Mouse (Mus musculus) spleen, adult 2 months (tissue): Measurements from ENCODE around the gene Enox2. TPM values are rescaled to one million over a fixed set of nuclear protein-coding genes. Genes with fewer than 3 reads are reported as not detected.

ENCODE experiments used
- DNase-seq, 2 experiments: peaks; one replicate each; pipeline versions ENCODE4 v3.0.0 to v3.0.0-alpha.2; 2012 to 2021; ENCODE audit warnings: low spot score in 2 of 2, low read depth in 1 of 2
- H3K27ac ChIP-seq: fragments of 200-500 bp; 2 replicates; pipeline ENCODE4 v1.5.1; 2012; ENCODE audit warnings: low read length, inconsistent platforms; ENCODE audit not compliant: insufficient read depth
- H3K27me3 ChIP-seq: fragments of 200-500 bp; 2 replicates; pipeline ENCODE4 v1.6.1; 2012; ENCODE audit warnings: mild to moderate bottlenecking, moderate library complexity, low read length, inconsistent platforms; ENCODE audit not compliant: control insufficient read depth, insufficient read depth
- H3K36me3 ChIP-seq: fragments of 200-500 bp; 2 replicates; pipeline ENCODE4 v1.6.1; 2012; ENCODE audit warnings: mild to moderate bottlenecking, low read length, inconsistent platforms; ENCODE audit not compliant: control insufficient read depth, insufficient read depth
- H3K4me1 ChIP-seq: fragments of 200-500 bp; 2 replicates; pipeline ENCODE4 v1.6.1; 2011; ENCODE audit warnings: inconsistent platforms; ENCODE audit not compliant: control insufficient read depth, insufficient read depth, insufficient read length
- H3K4me3 ChIP-seq: fragments of 200-500 bp; 2 replicates; pipeline ENCODE4 v1.5.1; 2011; ENCODE audit warnings: mild to moderate bottlenecking, inconsistent platforms; ENCODE audit not compliant: insufficient read depth, insufficient read length; ENCODE audit errors: extremely low read depth
- CTCF ChIP-seq: fragments of 200-500 bp; IDR thresholded peaks from 2 replicates; pipeline ENCODE4 v1.5.1; 2011; ENCODE audit warnings: mild to moderate bottlenecking, inconsistent platforms; ENCODE audit not compliant: insufficient read depth, insufficient read length, insufficient replicate concordance; ENCODE audit errors: extremely low read depth
- POLR2A ChIP-seq: fragments of 200-500 bp; IDR thresholded peaks from 2 replicates; pipeline ENCODE4 v1.6.1; 2011; ENCODE audit warnings: low read depth, low read length, inconsistent platforms
- WGBS: fragments of 180-500 bp; shearing (Covaris S2); methylation state at CpG from one replicate; pipeline ENCODE4 v1.1.7; 2018; 5-methylcytosine and 5-hydroxymethylcytosine counted together
- polyA plus RNA-seq: library from polyadenylated mRNA; depleted of rRNA; stranded (reverse); fragments of >200 nt; gene quantifications from 2 replicates; pipeline ENCODE4 v1.2.3, GENCODE M21; 2012

The Enox2 gene
- polyA plus RNA-seq, 1 experiment = 3.5 TPM

- Histone ChIP-seq H3K4me3 (no peak overlapping the region), H3K27ac (no peak overlapping the region), H3K27me3 (no peaks in the 10 kb centered on the region), H3K4me1 (peaks cover 3% of the 10 kb centered on the region; the same call in 1 of the 2 replicates), H3K36me3 (no peaks in the 10 kb centered on the region)
- TF ChIP-seq POLR2A (no peak), CTCF (no peak)
- WGBS = 46% methylated on average over 1 of the region's 1 CpGs
- DNase-seq = no peak
Measured at GRCm38 (mm10) chrX:49225792-49226426, 62.1 kb downstream of the Enox2 start.

- Histone ChIP-seq H3K27ac (no peak overlapping the region), H3K36me3 (no peaks in the 10 kb centered on the region), H3K27me3 (no peaks in the 10 kb centered on the region), H3K4me3 (no peak overlapping the region), H3K4me1 (no peaks in the 10 kb centered on the region)
- TF ChIP-seq CTCF (no peak), POLR2A (no peak)
- DNase-seq = no peak
- 79% methylated on average over 3 of the region's 3 CpGs for WGBS
Measured at GRCm38 (mm10) chrX:49216422-49216821, 71.6 kb downstream of the Enox2 start.

- Histone ChIP-seq H3K27me3 (no peaks in the 10 kb centered on the region), H3K4me3 (no peak overlapping the region), H3K36me3 (no peaks in the 10 kb centered on the region), H3K27ac (no peak overlapping the region), H3K4me1 (no peaks in the 10 kb centered on the region)
- no peak for TF ChIP-seq CTCF
- no peak for TF ChIP-seq POLR2A
- WGBS = 63% methylated on average over 4 of the region's 4 CpGs
- DNase-seq = no peak
Measured at GRCm38 (mm10) chrX:49196386-49196785, 91.7 kb downstream of the Enox2 start.

- Histone ChIP-seq H3K27me3 (no peaks in the 10 kb centered on the region), H3K36me3 (no peaks in the 10 kb centered on the region), H3K4me3 (no peak overlapping the region), H3K27ac (no peak overlapping the region), H3K4me1 (no peaks in the 10 kb centered on the region)
- DNase-seq = no peak
- WGBS = 87% methylated on average over 3 of the region's 3 CpGs
- TF ChIP-seq CTCF (no peak), POLR2A (no peak)
Measured at GRCm38 (mm10) chrX:49181136-49181535, 106.9 kb downstream of the Enox2 start.

GRCm38 (mm10) chrX:49178670-49179069, 109.4 kb downstream of the Enox2 start:
- no peak overlapping the region for H3K27ac ChIP-seq
- WGBS = 63% methylated on average over 3 of the region's 3 CpGs
- no peaks in the 10 kb centered on the region for H3K27me3 ChIP-seq
- DNase-seq = no peak
- H3K4me1 ChIP-seq = no peaks in the 10 kb centered on the region
- TF ChIP-seq POLR2A = no peak
- no peak for TF ChIP-seq CTCF
- H3K4me3 ChIP-seq = no peak overlapping the region
- H3K36me3 ChIP-seq = no peaks in the 10 kb centered on the region

- WGBS = 68% methylated on average over 2 of the region's 2 CpGs
- H3K27me3 ChIP-seq = no peaks in the 10 kb centered on the region
- H3K27ac ChIP-seq = no peak overlapping the region
- no peak overlapping the region for H3K4me3 ChIP-seq
- no peak for DNase-seq
- TF ChIP-seq CTCF (no peak), POLR2A (no peak)
- no peaks in the 10 kb centered on the region for H3K4me1 ChIP-seq
- no peaks in the 10 kb centered on the region for H3K36me3 ChIP-seq
Measured at GRCm38 (mm10) chrX:49154280-49154679, 133.8 kb downstream of the Enox2 start.

- Histone ChIP-seq H3K4me1 (no peaks in the 10 kb centered on the region), H3K36me3 (no peaks in the 10 kb centered on the region), H3K27ac (no peak overlapping the region), H3K27me3 (no peaks in the 10 kb centered on the region), H3K4me3 (no peak overlapping the region)
- DNase-seq = no peak
- 91% methylated on average over 3 of the region's 3 CpGs for whole genome bisulfite sequencing
- TF ChIP-seq POLR2A (no peak), CTCF (no peak)
Measured at GRCm38 (mm10) chrX:49124774-49125429, 163.2 kb downstream of the Enox2 start.
